Mouse (Mus musculus) cerebellum, postnatal 25 days (tissue): ENCODE measurements at regions not wholly inside any gene's neighbourhood (a gene's known extent, or its start where the extent isn't known, plus 50 kb on each side); places are given as distances from the start of the nearest gene placed in this dataset.

Experiments used
- DNase-seq, 2 experiments: peaks; one replicate each; pipeline ENCODE4 v3.0.0; 2021; ENCODE audit warnings: mixed read lengths in 2 of 2

- no peak for DNase-seq
Measured at GRCm38 (mm10) chr12:5547698-5548097, 172.2 kb upstream of the Klhl29 start.

- DNase-seq = no peak
Measured at GRCm38 (mm10) chr12:5542701-5543100, 167.2 kb upstream of the Klhl29 start.

GRCm38 (mm10) chr12:5496299-5496698, 120.8 kb upstream of the Klhl29 start:
- DNase-seq = no peak

GRCm38 (mm10) chr12:5494657-5495512, 119.4 kb upstream of the Klhl29 start:
- no peak for DNase-seq

GRCm38 (mm10) chr12:5464250-5464899, 88.9 kb upstream of the Klhl29 start:
- peak; percentile 26 to 48 for DNase-seq

DNA sequence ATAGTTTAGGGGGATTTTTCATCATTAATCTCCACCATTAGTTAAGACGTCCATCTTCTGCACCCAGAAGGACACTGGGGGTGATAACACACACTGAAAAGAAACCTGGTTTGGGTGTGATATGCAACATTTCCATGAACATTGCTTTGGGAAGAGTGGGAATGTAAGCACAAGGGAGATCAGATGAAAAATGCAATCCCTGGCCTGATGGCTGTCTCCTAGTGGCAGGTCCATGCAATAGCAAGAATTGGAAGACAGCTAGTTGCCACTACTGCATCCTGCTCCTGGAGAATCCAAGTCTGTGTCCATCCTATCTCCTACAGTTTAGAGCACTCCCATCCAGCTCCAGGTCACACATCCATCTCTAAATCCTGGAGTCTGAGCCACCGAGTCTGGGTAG, 77.7 kb upstream of the Klhl29 start:
- DNase-seq = no peak

GRCm38 (mm10) chr12:5443730-5444129, 68.2 kb upstream of the Klhl29 start:
- peak; percentile 26 to 65 for DNase-seq

GRCm38 (mm10) chr12:5443091-5443531, 67.6 kb upstream of the Klhl29 start:
- DNase-seq = no peak

DNA sequence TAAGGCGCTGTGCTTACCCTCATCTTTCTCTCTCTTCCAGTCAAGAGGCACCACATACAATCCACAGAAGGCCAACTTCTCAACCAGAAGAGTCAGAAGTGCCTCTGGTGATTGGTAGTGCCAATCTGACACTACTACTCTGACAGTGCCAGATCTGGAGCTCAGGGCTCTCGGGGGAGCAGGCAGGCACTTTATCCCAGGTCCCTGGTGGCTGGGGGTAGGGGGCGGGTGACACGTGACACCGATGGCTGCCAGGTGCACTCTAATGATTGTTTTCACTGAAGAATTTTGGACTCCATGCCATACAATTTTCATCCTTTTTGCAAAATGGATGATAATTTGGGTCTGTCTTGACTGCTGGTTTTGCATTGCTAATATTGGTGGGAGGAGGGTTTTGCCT, 67.2 kb upstream of the Klhl29 start:
- no peak for DNase-seq

- no peak for DNase-seq
Measured at GRCm38 (mm10) chr12:5440482-5440881, 65.0 kb upstream of the Klhl29 start.

DNA sequence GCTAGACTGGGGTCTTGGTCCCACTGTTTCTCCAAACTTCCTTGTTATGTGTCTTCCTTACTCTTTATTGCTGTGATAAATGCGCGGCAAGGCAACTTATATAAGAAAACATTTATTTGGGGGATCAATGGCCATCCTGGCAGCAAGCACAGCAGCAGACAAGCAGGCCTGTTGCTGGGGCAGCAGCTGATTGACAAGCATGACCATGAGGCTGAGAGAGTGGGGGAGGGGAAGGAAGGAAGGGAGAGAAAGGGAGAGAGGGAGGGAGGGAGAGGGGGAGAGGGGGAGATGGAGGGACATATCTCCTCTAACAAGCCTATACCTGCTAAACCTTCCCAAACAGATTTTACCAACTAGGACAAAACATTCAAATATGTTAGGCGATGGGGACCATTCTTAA, 60.4 kb upstream of the Klhl29 start:
- DNase-seq = no peak

DNA sequence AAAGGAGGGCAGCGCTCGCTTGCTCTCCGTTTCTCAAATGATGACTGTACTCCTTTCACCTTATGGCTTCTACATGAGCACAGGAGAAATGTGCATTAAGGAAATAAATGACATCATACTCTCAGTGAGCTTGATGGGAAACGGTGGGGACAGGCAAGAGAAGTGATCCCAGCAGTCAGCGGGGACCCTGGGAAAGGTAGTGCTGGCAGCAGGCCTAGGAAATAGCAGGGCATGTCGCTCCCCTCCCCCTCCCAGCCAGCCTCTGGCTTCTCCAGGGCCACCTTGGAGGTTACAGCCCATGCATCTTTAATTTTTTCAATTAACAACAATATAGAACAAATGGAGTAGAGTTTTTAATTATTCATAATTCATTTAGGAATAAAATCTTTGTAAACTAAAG, 58.6 kb upstream of the Klhl29 start:
- DNase-seq = peak; percentile 26 to 51

DNA sequence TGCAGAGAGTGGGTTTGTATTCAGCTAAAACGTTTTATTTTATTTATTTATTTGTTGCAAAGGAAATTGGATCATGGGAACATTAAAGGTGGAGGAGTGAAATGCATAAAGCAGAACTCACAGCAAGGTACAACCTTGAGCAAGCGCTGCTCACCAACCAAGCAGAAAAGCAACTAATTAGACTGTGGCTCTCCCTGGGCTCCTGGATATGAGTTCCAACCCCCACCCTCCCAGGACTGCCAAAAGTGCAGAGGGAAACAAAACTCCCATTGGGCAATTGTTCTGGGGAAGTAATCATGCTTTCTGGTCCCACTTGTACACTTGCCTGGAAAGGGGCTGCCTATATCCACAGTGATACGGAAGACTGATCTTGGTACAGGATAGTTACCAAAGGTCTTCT, 57.2 kb upstream of the Klhl29 start:
- DNase-seq = no peak

- peak; percentile 51 to 60 for DNase-seq
Measured at GRCm38 (mm10) chr12:5428733-5429132, 53.3 kb upstream of the Klhl29 start.
